Mouse (Mus musculus): Measurements from ENCODE around the gene Asb8. TPM values are rescaled to one million over a fixed set of nuclear protein-coding genes. Genes with fewer than 3 reads are reported as not detected.

Gene Asb8
- polyA plus RNA-seq, 1 experiment from 2014 or later: 46.6 TPM

DNA sequence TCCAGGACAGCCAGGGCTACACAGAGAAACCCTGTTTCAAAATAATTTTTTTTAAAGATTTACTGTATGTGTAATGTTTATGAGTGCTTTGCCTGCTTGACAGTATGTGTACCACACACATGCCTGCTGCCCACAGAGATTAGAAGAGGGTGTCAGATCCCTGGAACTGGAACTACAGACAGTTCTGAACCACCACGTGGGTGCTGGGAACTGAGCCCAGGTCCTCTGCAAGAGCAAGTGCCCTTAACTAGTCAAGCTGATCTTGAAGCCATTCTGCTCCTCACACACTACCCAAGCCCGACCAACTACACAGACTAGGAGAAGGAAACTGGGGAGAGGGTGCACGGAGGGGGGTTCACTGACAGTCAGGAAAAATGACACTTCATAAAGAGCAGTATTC lies 32.0 kb downstream of the Asb8 start:
- Histone ChIP-seq H3K4me3 (replicated peaks) (no peak overlapping the region), H3K9me3 (no peaks in the 10 kb centered on the region), H3K27me3 (replicated peaks) (no peaks in the 10 kb centered on the region), H3K27ac (no peak overlapping the region), H3K9ac (no peak overlapping the region), H3K36me3 (peaks cover 27% of the 10 kb centered on the region), H3K4me2 (replicated peaks) (no peak overlapping the region), H3K4me1 (replicated peaks) (no peaks in the 10 kb centered on the region)
- no peak for ATAC-seq
- 88% methylated on average over 3 of the region's 3 CpGs for WGBS

GRCm38 (mm10) chr15:98131942-98132655 lies 33.3 kb downstream of the Asb8 start:
- H3K36me3 ChIP-seq: peaks cover 27% of the 10 kb centered on the region
- no peaks in the 10 kb centered on the region for H3K27me3 ChIP-seq (replicated peaks)
- WGBS: 85% methylated on average over 15 of the region's 15 CpGs

DNA sequence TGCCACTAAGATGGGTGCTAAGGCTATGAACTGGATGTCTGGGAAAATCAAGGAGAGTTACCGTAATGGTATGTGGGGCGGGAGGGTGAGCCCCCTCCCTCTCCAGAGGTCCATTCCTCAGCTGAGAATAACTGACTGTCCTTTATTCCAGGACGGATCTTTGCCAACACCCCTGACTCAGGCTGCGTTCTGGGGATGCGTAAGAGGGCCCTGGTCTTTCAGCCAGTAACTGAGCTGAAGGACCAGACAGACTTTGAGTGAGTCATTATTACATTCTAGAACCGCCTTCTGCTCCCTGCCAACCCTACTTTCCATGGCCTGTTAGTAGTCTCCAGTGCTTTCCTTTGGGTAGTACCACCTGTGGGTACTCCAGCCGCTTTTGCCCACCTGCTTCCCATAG lies 34.0 kb downstream of the Asb8 start:
- no peak overlapping the region for H3K9ac ChIP-seq
- H3K27me3 ChIP-seq (replicated peaks): no peaks in the 10 kb centered on the region
- H3K4me1 ChIP-seq (replicated peaks): no peaks in the 10 kb centered on the region
- peaks cover 24% of the 10 kb centered on the region for H3K36me3 ChIP-seq
- ATAC-seq: no peak
- no peak overlapping the region for H3K4me2 ChIP-seq (replicated peaks)
- 91% methylated on average over 7 of the region's 7 CpGs for WGBS
- no peak overlapping the region for H3K4me3 ChIP-seq (replicated peaks)
- H3K9me3 ChIP-seq: no peaks in the 10 kb centered on the region
- no peak overlapping the region for H3K27ac ChIP-seq

More at GRCm38 (mm10) chr15:98131942-98132655, 33.3 kb downstream of the Asb8 start:
- no peaks in the 10 kb centered on the region for H3K9me3 ChIP-seq
- H3K4me2 ChIP-seq (replicated peaks): no peak overlapping the region
- no peak for ATAC-seq
- no peak overlapping the region for H3K27ac ChIP-seq
- no peak overlapping the region for H3K9ac ChIP-seq
- no peaks in the 10 kb centered on the region for H3K4me1 ChIP-seq (replicated peaks)
- no peak overlapping the region for H3K4me3 ChIP-seq (replicated peaks)

DNA sequence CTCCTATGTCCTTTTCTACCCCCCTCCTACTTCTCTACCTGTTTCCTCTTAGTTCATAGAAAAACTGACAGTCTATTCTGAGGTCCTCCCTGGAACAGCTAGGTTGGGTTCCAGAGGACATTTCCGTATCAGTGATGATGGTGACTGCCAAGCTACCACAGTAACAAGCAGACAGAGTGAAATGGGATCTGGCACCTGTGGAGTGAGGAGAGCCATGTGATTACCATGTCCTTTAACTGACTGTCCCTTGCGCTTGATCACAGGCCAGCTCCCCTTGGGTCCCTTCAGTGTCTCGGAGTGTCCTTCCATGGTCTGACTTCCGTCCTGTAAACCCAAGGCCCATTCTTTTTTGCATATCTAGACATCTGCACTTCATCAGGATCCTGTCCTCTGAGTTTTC lies 34.4 kb downstream of the Asb8 start:
- H3K4me3 ChIP-seq (replicated peaks): no peak overlapping the region
- H3K27me3 ChIP-seq (replicated peaks): no peaks in the 10 kb centered on the region
- WGBS: 93% methylated on average over 4 of the region's 4 CpGs
- peaks cover 20% of the 10 kb centered on the region for H3K36me3 ChIP-seq
- ATAC-seq: no peak
- no peak overlapping the region for H3K4me2 ChIP-seq (replicated peaks)
- H3K27ac ChIP-seq: no peak overlapping the region
- H3K9me3 ChIP-seq: no peaks in the 10 kb centered on the region
- H3K9ac ChIP-seq: no peak overlapping the region
- H3K4me1 ChIP-seq (replicated peaks): no peaks in the 10 kb centered on the region

- H3K9me3 ChIP-seq: no peaks in the 10 kb centered on the region
- H3K27ac ChIP-seq: no peak overlapping the region
- H3K27me3 ChIP-seq (replicated peaks): no peaks in the 10 kb centered on the region
- peaks cover 18% of the 10 kb centered on the region for H3K36me3 ChIP-seq
- no peak overlapping the region for H3K4me3 ChIP-seq (replicated peaks)
- H3K4me1 ChIP-seq (replicated peaks): no peaks in the 10 kb centered on the region
- no peak overlapping the region for H3K9ac ChIP-seq
- no peak for ATAC-seq
- whole genome bisulfite sequencing: 94% methylated on average over 20 of the region's 20 CpGs
- no peak overlapping the region for H3K4me2 ChIP-seq (replicated peaks)
Measured at GRCm38 (mm10) chr15:98120831-98121230, 44.6 kb downstream of the Asb8 start.

DNA sequence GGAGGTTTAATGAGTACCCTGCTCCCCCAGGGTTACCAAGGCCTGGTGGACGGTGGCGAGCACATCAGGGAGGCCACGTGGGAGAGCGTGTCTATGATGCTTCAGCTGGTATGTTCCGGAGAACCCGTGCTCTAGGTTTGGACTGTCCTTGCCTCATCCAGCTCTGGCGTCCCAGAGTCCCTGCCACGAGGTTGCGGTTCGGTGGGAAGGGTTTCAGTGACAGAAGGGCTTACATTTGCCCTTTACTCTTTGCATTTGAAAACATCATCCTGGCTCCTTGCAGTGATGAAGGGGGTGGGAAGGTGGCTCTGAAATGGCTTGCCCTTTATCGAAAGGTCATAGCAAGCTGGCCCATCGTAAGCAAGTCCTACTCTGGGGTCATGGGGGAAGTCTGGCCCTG lies 46.1 kb downstream of the Asb8 start:
- ATAC-seq: no peak
- Histone ChIP-seq H3K4me1 (replicated peaks) (no peaks in the 10 kb centered on the region), H3K27me3 (replicated peaks) (no peaks in the 10 kb centered on the region), H3K4me3 (replicated peaks) (no peak overlapping the region), H3K9ac (no peak overlapping the region), H3K36me3 (peaks cover 18% of the 10 kb centered on the region), H3K9me3 (no peaks in the 10 kb centered on the region), H3K4me2 (replicated peaks) (no peak overlapping the region), H3K27ac (no peak overlapping the region)
- 90% methylated on average over 12 of the region's 12 CpGs for WGBS

GRCm38 (mm10) chr15:98116287-98116686 lies 49.1 kb downstream of the Asb8 start:
- Histone ChIP-seq H3K9ac (no peak overlapping the region), H3K27me3 (replicated peaks) (no peaks in the 10 kb centered on the region), H3K27ac (no peak overlapping the region), H3K4me2 (replicated peaks) (no peak overlapping the region), H3K36me3 (peaks cover 4% of the 10 kb centered on the region; the same call in 1 of the 2 replicates), H3K9me3 (no peaks in the 10 kb centered on the region), H3K4me1 (replicated peaks) (peaks cover 3% of the 10 kb centered on the region; the same call in 1 of the 2 replicates), H3K4me3 (replicated peaks) (no peak overlapping the region)
- WGBS: 86% methylated on average over 5 of the region's 5 CpGs
- ATAC-seq: no peak

- H3K9me3 ChIP-seq: no peaks in the 10 kb centered on the region
- peaks cover 3% of the 10 kb centered on the region; the same call in 1 of the 2 replicates for H3K4me1 ChIP-seq (replicated peaks)
- no peak overlapping the region for H3K27ac ChIP-seq
- H3K4me3 ChIP-seq (replicated peaks): no peak overlapping the region
- no peak overlapping the region for H3K9ac ChIP-seq
- H3K27me3 ChIP-seq (replicated peaks): no peaks in the 10 kb centered on the region
- H3K4me2 ChIP-seq (replicated peaks): no peak overlapping the region
- no peak for ATAC-seq
- no peaks in the 10 kb centered on the region for H3K36me3 ChIP-seq
- 89% methylated on average over 9 of the region's 9 CpGs for WGBS
Measured at GRCm38 (mm10) chr15:98115779-98116163, 49.7 kb downstream of the Asb8 start.

DNA sequence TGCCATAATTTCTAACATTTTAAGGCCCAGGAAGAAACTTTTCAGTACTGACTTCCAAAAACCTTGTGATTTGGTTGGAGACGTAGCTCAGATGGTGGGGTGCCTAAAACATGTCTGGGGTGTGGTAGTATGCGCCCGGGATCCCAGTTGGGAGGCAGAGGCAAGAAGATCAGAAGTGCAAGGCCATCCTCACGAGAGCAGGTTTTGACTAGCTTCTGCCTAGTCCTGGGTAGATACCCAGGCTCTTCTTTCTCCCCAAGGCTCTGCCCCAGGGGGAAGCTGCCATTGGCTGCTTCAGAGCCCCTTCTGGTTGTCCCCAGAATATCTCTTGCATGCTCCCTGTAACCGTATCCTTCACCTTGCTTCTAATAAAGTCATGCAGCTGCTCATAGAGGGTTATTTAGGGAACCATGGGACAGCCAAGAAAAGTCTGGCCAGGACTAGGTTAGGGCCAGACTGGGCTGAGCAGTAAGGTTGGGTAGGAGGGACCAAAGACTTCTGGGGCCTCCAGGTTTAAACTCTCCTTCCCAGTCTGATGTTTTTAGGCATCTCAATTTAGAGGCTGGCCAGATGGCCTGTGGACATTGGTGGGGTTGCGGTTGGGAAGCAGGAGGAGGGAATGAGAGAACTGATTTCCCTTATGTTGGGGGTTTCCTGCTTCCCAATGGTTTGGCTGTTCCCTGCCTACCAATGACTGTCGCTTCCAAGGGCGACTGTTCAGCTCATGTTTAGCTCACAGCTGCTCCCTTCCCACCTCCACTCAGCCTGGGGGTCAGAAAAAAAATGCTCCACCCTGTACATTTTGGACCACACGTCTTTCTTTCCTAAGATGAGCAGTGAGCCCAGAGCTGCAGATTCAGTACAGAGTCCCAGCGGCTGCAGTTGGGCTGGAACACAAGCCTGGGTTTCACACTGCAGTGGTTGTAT lies 50.3 kb downstream of the Asb8 start:
- H3K4me1 ChIP-seq (replicated peaks): peaks cover 3% of the 10 kb centered on the region; the same call in 1 of the 2 replicates
- no peaks in the 10 kb centered on the region for H3K9me3 ChIP-seq
- H3K4me3 ChIP-seq (replicated peaks): no peak overlapping the region
- H3K4me2 ChIP-seq (replicated peaks): no peak overlapping the region
- 89% methylated on average over 10 of the region's 10 CpGs for WGBS
- no peak overlapping the region for H3K9ac ChIP-seq
- H3K36me3 ChIP-seq: no peaks in the 10 kb centered on the region
- no peaks in the 10 kb centered on the region for H3K27me3 ChIP-seq (replicated peaks)
- ATAC-seq: no peak
- H3K27ac ChIP-seq: no peak overlapping the region

DNA sequence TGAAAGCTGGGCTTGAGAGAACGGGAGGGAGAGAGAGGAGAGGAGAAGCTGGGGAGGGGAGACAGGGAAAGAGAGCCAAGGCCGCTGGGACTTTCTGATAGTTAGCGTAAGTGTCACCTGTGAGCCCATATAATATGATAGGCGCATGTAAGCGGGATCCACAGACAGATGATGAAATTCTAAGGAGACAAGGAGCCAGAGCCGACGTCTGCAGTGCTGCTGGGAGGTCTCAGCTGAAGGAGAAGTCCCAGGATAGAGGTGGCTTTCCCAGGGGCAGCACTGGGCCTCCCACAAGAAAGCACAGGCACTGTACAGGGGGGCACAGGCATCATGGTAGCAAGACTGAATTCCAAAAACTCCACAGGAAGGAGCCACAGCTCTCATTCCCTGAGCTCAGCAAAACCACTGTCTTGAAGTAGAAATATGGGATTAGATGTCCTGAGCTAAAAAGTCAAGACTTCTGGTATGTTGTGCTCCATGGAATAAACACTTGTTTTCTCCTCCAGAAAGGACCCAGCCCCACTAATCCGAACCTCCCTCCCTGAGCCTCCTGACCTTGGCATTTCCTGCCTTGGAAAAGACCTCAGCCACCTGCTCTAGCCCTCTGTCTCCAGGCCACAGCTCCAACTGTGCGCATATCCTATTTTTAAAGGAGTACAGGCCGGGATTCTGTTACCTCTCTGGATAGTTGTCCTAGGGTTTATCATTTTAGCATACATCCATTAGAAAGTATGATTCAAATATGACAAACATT lies 51.1 kb downstream of the Asb8 start:
- no peak overlapping the region for H3K9ac ChIP-seq
- no peaks in the 10 kb centered on the region for H3K9me3 ChIP-seq
- H3K4me3 ChIP-seq (replicated peaks): no peak overlapping the region
- H3K27ac ChIP-seq: no peak overlapping the region
- peaks cover 3% of the 10 kb centered on the region; the same call in 1 of the 2 replicates for H3K4me1 ChIP-seq (replicated peaks)
- 88% methylated on average over 10 of the region's 10 CpGs for WGBS
- H3K27me3 ChIP-seq (replicated peaks): no peaks in the 10 kb centered on the region
- no peaks in the 10 kb centered on the region for H3K36me3 ChIP-seq
- H3K4me2 ChIP-seq (replicated peaks): no peak overlapping the region
- ATAC-seq: no peak

DNA sequence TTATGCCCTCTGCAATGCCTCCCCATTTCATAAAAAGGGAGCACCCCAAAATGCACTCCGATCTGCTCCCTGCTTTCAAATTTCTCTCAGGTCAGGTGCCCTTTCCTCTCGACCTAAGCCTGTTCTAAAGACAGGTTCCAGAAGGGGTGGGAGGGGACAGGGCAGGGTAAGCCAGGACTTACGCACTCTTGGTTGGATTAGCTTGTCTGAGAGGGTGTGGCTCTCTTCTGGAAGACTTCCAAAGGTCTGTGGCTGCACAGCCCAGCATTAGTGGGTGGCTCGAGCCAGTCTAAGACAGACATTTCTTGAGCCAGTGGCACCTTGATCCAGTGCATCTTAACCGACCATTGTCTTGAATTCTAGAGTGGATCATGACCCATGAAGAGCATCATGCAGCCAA lies 53.6 kb downstream of the Asb8 start:
- no peak overlapping the region for H3K4me3 ChIP-seq (replicated peaks)
- no peak overlapping the region for H3K4me2 ChIP-seq (replicated peaks)
- H3K9me3 ChIP-seq: no peaks in the 10 kb centered on the region
- H3K36me3 ChIP-seq: no peaks in the 10 kb centered on the region
- H3K4me1 ChIP-seq (replicated peaks): peaks cover 12% of the 10 kb centered on the region
- no peak overlapping the region for H3K9ac ChIP-seq
- WGBS: 66% methylated on average over 5 of the region's 5 CpGs
- H3K27ac ChIP-seq: no peak overlapping the region
- ATAC-seq: 0 out of 2 replicates have a peak, but pooled peaks have one; percentile 9
- H3K27me3 ChIP-seq (replicated peaks): no peaks in the 10 kb centered on the region

Data from intestine, embryonic 15.5 days (tissue).